Mouse (Mus musculus): Measurements from ENCODE around the gene Ppy. TPM values are rescaled to one million over a fixed set of nuclear protein-coding genes. Genes with fewer than 3 reads are reported as not detected.

Ppy gene
- polyA plus RNA-seq, 1 experiment from 2014 or later: 3.7 TPM

Other genes starting within 250 kb of the Ppy start
- gene Meox1, start 206.9 kb downstream of the Ppy start, polyA plus RNA-seq (2015; fragmentation: Nextera tagmentation; extraction: Ambion mirVana): 2.8 and 3.6 TPM in 2 replicates
- 0.08 and 0.66 TPM in 2 replicates for gene Sost, start 134.3 kb downstream of the Ppy start, polyA plus RNA-seq (2015; fragmentation: Nextera tagmentation; extraction: Ambion mirVana)
- gene Cfap97d1, start 117.0 kb downstream of the Ppy start, polyA plus RNA-seq (2015; fragmentation: Nextera tagmentation; extraction: Ambion mirVana): not detected in 2 replicates
- 5.6 and 5.8 TPM in 2 replicates for gene Dusp3, start 114.3 kb downstream of the Ppy start, polyA plus RNA-seq (2015; fragmentation: Nextera tagmentation; extraction: Ambion mirVana)
- 0.34 and 0.41 TPM in 2 replicates for gene Mpp3, start 72.9 kb downstream of the Ppy start, polyA plus RNA-seq (2015; fragmentation: Nextera tagmentation; extraction: Ambion mirVana)
- 7.4 and 8.0 TPM in 2 replicates for gene Cd300lg, start 59.8 kb downstream of the Ppy start, polyA plus RNA-seq (2015; fragmentation: Nextera tagmentation; extraction: Ambion mirVana)
- 1.5 and 1.9 TPM in 2 replicates for gene Mpp2, start 12.8 kb downstream of the Ppy start, polyA plus RNA-seq (2015; fragmentation: Nextera tagmentation; extraction: Ambion mirVana)
- gene Pyy, start 6.5 kb upstream of the Ppy start, polyA plus RNA-seq (2015; fragmentation: Nextera tagmentation; extraction: Ambion mirVana): 10.9 and 12.2 TPM in 2 replicates
- gene Nags, start 44.2 kb upstream of the Ppy start, polyA plus RNA-seq (2015; fragmentation: Nextera tagmentation; extraction: Ambion mirVana): 0.18 TPM in 1 of 2 replicates, not detected in the other
- gene Tmem101, start 55.1 kb upstream of the Ppy start, polyA plus RNA-seq (2015; fragmentation: Nextera tagmentation; extraction: Ambion mirVana): 14.5 and 16.9 TPM in 2 replicates
- 140 and 164 TPM in 2 replicates for gene Lsm12, start 84.0 kb upstream of the Ppy start, polyA plus RNA-seq (2015; fragmentation: Nextera tagmentation; extraction: Ambion mirVana)
- gene G6pc3, start 88.3 kb upstream of the Ppy start, polyA plus RNA-seq (2015; fragmentation: Nextera tagmentation; extraction: Ambion mirVana): 16.1 and 16.2 TPM in 2 replicates
- gene Hdac5, start 128.8 kb upstream of the Ppy start, polyA plus RNA-seq (2015; fragmentation: Nextera tagmentation; extraction: Ambion mirVana): 19.9 and 24.8 TPM in 2 replicates
- gene BC030867, start 147.6 kb upstream of the Ppy start, polyA plus RNA-seq (2015; fragmentation: Nextera tagmentation; extraction: Ambion mirVana): 8.6 and 11.4 TPM in 2 replicates
- gene Asb16, start 167.4 kb upstream of the Ppy start, polyA plus RNA-seq (2015; fragmentation: Nextera tagmentation; extraction: Ambion mirVana): 0.07 TPM in 1 of 2 replicates, not detected in the other
- gene Tmub2, start 183.6 kb upstream of the Ppy start, polyA plus RNA-seq (2015; fragmentation: Nextera tagmentation; extraction: Ambion mirVana): 41.1 and 45.1 TPM in 2 replicates
- 13.1 and 15.4 TPM in 2 replicates for gene Atxn7l3, start 195.3 kb upstream of the Ppy start, polyA plus RNA-seq (2015; fragmentation: Nextera tagmentation; extraction: Ambion mirVana)
- gene Ubtf, start 218.4 kb upstream of the Ppy start, polyA plus RNA-seq (2015; fragmentation: Nextera tagmentation; extraction: Ambion mirVana): 95.2 and 96.8 TPM in 2 replicates

Measured in thymus, postnatal 0 days (tissue).